Mouse (Mus musculus) limb, embryonic 13.5 days (tissue): ENCODE measurements at regions not wholly inside any gene's neighbourhood (a gene's known extent, or its start where the extent isn't known, plus 50 kb on each side); places are given as distances from the start of the nearest gene placed in this dataset.

Experiments used
- ATAC-seq: fragments of 200-750 bp; cut with Nextera tagmentation; 2 replicates; pipeline ENCODE4 v1.8.0; 2017; ENCODE audit warnings: low read depth, moderate number of reproducible peaks, moderate TSS enrichment; ENCODE audit not compliant: low FRiP score
- H3K27ac ChIP-seq: fragments of 300-500 bp; sonication (generic); 2 replicates; pipeline ENCODE4 v1.5.1; 2015; ENCODE audit warnings: inconsistent platforms, mild to moderate bottlenecking, moderate library complexity
- H3K27me3 ChIP-seq: fragments of 300-500 bp; sonication (generic); 2 replicates; pipeline ENCODE4 v1.6.1; 2015; ENCODE audit warnings: mild to moderate bottlenecking, inconsistent platforms
- H3K36me3 ChIP-seq: fragments of 300-500 bp; sonication (generic); 2 replicates; pipeline ENCODE4 v1.6.1; 2015; ENCODE audit warnings: inconsistent platforms, mild to moderate bottlenecking, moderate library complexity
- H3K4me1 ChIP-seq: fragments of 300-500 bp; sonication (generic); 2 replicates; pipeline ENCODE4 v1.6.1; 2015; ENCODE audit warnings: inconsistent platforms
- H3K4me2 ChIP-seq: fragments of 300-500 bp; sonication (generic); replicated peaks from 2 replicates; pipeline ENCODE4 v1.6.1; 2015; ENCODE audit warnings: inconsistent platforms, mild to moderate bottlenecking, moderate library complexity
- H3K4me3 ChIP-seq: fragments of 300-500 bp; sonication (generic); 2 replicates; pipeline ENCODE4 v1.5.1; 2015; ENCODE audit warnings: moderate library complexity, mild to moderate bottlenecking, inconsistent platforms
- H3K9ac ChIP-seq: fragments of 300-500 bp; sonication (generic); 2 replicates; pipeline ENCODE4 v1.6.1; 2015; ENCODE audit warnings: mild to moderate bottlenecking, inconsistent platforms
- H3K9me3 ChIP-seq: fragments of 300-500 bp; sonication (generic); 2 replicates; pipeline ENCODE4 v1.6.1; 2016; ENCODE audit warnings: inconsistent platforms
- WGBS: fragments of 180-500 bp; shearing (Covaris S2); methylation state at CpG from one replicate; pipeline ENCODE4 v1.1.7; 2015; 5-methylcytosine and 5-hydroxymethylcytosine counted together

DNA sequence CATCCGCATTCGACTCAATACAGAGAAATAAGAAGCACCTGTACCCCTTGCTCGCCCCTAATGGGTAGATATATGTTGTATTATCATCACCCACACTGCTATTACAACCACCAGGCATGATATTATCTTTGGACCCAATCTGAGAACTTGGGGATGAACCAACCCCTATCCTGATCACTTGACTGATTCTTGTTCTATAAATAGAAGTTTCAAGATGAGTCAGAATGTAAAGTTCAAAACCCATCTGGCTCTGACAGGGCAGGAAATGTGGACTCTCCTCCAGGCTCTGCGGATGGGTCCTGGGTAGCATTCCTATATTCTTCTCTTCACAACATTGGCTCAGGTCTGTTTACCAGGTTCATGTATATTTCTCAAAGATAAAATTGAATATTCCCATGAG is 61.9 kb upstream of the Pard3b start:
- Histone ChIP-seq H3K4me3 (no peak overlapping the region), H3K4me2 (no peak overlapping the region), H3K9ac (no peak overlapping the region), H3K27ac (no peak overlapping the region), H3K36me3 (no peaks in the 10 kb centered on the region), H3K4me1 (no peaks in the 10 kb centered on the region), H3K27me3 (no peaks in the 10 kb centered on the region), H3K9me3 (no peaks in the 10 kb centered on the region)
- 83% methylated on average over 4 of the region's 4 CpGs for WGBS
- ATAC-seq: no peak

- no peak overlapping the region for H3K4me3 ChIP-seq
- no peaks in the 10 kb centered on the region for H3K4me1 ChIP-seq
- WGBS: 83% methylated on average over 8 of the region's 8 CpGs
- H3K4me2 ChIP-seq: no peak overlapping the region
- H3K27me3 ChIP-seq: no peaks in the 10 kb centered on the region
- no peak overlapping the region for H3K9ac ChIP-seq
- no peak for ATAC-seq
- no peaks in the 10 kb centered on the region for H3K36me3 ChIP-seq
- no peaks in the 10 kb centered on the region for H3K9me3 ChIP-seq
- H3K27ac ChIP-seq: no peak overlapping the region
These were observed 51.4 kb upstream of the Pard3b start for GRCm38 (mm10) chr1:61587251-61587650.
